Mouse (Mus musculus): ENCODE measurements at regions not wholly inside any gene's neighbourhood (a gene's known extent, or its start where the extent isn't known, plus 50 kb on each side); places are given as distances from the start of the nearest gene placed in this dataset.

DNA sequence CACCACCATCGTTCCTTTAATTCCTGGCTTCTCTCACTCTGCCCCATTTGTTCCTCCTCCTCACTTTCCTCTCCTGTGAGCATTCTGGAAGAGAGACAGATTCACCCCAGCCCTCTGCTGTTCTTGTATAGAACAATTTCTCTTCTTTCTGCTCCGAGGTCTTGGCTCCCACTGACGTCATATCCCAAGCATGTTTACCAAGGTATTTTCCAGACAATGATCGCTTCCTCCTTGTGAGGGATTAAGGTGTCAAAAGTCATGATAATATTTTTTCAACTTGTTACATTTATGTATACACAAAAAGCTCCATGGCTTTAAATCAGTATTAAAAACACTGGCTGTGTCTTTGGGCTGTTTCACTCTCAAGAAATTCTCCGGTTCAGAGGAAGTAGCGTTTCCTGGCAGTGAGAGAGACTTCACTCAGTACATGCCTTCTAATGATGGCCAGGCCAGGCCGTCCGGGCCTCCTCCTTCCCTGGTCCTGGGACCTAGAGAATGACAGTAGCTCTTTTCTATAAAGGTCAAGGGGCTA lies 142.4 kb upstream of the Spdl1 start:
- no peak for DNase-seq (ENCODE audit: low spot score)

DNA sequence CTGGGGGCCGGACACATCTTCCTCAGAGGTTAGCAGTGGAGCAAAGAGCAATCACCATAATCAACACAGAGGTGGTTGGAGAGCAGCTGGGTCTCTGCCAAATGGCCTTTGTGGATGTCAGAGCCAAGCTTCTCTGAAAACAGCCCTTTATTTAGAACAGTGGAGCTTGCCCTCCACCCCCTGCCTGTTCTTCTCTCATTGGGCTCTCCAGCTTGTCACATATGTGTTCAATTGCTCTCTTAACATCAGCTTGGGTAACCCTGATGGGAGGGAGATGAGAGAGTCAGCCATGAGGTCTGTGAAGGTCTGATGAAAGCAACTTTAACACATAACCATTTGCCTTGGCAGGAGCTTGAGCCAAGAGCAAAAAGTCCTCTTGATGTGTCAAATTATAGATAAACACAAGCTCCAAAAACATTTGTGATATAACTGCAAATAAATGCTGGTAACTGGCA lies 140.1 kb upstream of the Spdl1 start:
- DNase-seq (ENCODE audit: low spot score): no peak

DNA sequence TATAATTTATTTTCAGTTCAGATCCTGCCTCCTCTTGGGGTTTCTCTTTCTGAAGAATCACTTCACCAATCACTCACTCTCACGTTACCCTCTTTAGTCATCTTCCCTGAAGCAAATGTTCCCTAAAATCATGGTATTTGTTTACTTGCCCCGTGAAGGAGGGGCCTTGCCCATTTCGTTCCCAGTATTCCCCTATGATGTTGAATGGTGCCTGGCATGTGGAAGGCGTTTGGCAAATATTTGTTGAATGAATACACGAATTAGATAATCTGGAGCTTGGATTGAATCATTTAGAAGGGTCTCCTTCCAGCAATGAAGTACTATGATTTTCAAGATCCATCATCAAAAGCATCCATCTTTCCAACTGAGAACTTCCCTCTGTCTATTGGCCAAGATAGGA lies 139.6 kb upstream of the Spdl1 start:
- DNase-seq (ENCODE audit: low spot score): no peak

DNA sequence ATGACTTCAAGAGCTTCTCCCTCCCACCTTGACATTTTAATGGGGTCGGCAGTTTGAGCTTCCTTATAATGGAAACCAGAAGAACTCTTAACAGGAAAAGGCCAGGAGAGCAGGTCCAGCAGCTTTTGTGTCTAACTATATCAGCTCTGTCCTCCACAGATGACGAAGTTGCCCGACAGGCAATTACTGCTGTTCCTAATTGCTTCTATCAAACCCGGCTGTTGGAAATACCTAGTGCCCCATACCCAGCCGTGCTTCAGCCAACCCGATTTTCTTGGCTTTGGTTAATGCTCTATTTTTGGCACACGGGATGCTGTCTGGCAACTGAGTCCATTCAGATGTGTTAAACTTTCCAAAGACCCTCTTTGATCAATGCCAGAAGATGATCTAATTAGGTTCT lies 125.8 kb upstream of the Spdl1 start:
- DNase-seq (ENCODE audit: low spot score): no peak

DNA sequence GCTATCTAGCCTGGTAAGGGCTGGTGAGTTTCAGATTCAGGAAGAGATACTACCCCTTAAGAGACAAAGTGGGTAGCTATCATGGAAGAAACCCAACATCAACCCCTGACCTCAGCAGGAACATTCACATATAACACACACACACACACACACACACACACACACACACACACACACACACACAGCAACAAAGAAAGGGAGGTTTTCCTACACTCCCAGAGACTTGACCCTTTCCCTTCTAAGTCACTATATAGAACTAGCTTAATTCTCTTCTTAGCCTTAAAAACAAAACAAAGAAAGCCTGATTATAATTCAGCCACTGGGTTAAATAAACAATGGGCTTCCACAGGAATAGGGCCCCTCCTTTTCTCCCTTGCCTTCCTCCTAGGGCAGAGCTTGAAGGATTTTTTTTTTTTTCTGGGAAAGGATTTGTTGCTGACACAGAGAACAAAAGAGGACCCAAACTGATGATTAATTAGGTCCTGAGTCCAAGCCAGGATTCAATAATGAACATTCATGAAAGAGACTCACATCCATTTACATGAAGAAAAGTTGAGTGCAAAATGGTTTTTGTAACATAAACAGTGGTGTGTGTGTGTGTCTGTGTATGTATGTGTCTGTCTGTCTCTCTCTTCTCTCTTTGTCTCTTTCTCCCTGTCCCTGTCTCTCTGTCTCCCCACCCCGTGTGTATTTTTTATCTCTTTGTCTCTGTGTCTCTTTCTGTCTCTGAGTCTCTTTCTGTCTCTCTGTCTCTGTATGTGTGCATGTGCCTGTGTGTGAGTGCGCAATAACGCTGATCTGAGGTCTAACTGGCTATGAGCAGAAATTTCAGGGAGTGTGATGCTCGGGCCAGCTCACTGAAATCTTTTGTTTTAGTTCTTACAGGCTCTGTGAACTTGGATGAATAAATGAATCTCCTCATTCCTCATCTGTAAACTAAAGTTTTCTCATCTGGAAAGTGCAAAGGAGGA lies 108.3 kb upstream of the Spdl1 start:
- DNase-seq (ENCODE audit: low spot score): peak; percentile 27

DNA sequence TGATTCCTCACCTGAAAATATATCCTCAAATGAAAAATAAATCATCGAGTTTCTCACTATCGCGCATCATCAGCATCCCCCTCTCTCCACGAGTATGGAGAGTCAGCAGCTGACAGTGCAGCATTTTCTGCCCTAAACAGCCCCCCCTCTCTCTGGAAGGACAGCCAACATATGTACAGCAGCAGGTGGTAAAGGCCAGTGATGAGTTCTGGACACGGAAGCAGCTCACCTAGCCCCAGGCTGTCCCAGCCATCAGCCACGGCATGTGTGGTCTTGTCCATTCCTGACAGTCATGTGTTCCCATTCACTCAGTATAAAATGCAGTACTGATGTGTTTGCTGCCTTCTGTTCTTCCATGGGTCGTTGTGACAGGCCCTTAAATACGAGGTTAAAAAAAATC lies 106.7 kb upstream of the Spdl1 start:
- DNase-seq (ENCODE audit: low spot score): no peak

DNA sequence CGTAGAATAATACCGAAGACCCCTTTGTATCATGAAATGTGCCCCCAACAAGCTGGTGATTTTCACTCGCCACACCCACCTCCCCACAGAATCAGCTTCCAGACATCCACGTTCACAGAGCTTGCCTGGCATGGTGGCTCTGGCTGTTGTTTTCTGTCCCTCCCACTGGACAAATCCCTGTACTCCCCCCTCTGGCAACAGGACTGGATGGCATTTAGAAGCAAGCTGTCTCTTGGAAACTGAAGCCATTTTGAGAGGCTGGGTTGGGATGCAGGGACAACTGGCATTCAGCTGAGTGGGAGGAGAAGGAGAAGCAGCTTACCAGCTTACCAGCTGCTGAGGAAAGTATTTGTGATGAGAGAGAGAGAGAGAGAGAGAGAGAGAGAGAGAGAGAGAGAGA lies 105.6 kb upstream of the Spdl1 start:
- no peak for DNase-seq (ENCODE audit: low spot score)

DNA sequence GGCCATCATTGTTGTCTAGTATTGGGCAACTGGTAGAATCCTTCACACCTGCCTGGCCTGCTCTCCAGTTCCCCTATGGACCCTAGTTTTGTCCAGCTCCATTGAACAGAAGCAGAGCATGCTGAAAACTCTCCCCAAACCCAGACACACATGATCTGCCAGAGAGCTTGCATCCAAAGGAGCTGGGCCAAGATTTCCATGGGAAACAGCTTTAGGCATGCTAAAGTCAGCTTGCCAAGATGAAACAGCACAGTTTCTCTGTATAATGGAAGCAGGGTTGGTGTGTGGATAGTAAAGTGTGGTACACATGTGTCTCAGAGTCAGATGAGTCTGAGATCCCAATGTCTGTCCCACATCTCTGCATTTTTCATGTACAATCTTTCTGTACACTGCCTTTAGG lies 98.8 kb upstream of the Spdl1 start:
- no peak for DNase-seq (ENCODE audit: low spot score)

DNA sequence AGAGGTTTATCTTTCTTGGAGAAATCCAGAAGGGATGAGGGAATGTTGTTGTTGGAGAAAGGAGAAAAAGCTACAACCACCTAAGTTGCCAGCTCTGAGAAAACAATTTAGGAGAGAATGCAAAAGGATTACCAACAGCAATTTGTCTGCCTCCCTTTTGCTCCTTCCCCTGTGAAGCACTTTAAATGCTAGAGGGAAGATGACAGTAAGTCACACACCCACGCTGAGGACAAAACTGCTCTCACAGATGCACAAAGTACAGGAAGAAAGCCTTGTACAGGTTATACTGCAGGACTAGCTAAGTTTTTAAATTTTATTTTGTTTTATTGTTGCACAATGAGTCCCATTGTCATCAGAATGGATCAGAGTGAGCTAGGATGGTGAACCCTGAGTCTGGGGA lies 83.7 kb upstream of the Spdl1 start:
- DNase-seq (ENCODE audit: low spot score): no peak

DNA sequence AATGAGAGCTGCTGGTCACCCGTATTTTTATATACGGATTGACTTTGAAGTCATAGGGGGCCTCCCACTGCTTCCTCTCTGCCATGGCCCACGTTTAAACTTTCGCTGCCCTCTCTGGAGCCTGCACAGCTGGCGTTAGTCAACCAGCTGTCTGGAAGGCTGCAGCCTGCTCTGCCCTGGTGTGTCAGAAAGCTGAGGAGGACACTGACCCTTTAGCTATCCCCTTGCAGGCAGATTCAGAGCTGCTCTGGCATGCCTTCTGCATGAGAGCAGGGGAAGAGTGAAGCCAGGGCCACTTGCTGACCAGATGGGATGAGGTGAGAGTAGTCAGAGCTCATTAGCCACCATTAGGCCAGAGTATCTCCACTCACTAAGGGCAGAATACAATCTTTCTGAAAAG lies 76.4 kb upstream of the Spdl1 start:
- DNase-seq (ENCODE audit: low spot score): no peak

DNA sequence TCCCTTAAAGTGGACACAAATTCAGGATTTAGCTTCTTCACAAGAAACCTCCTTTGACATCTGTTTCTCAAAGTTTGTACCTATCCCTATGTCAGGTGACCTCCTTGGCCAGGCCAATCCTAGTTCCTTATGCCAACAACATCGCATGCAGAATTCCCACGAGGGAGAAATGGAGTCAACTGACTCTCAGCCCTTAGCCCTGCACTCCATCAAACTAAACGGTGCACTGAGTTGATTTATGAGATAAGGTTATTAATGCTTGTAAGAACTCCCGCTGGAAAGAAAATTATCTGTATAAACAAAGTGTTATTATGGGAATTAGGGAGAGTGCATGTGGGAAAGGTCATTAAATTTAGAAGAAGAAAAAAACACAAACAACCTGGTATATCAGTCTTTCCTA lies 70.8 kb upstream of the Spdl1 start:
- no peak for DNase-seq (ENCODE audit: low spot score)

DNA sequence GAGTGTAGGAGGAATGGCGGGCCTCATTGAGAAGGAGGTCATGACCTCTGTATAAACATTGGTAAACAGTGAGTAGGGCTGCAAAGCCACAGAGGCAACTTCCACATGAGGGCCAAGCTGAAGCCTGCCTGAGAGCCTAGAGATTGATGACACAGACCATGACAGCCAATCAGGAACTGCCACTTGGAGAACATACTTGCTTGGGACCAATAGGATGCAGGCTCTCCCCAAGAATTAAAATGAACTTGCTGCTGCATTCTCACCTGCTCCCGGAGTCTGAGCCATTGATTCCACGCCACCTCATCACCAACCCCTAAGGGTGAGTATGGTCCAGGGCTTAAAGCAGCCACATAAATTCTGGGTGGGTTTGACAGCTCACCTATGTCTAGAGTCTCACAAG lies 66.0 kb upstream of the Spdl1 start:
- DNase-seq (ENCODE audit: low spot score): no peak

DNA sequence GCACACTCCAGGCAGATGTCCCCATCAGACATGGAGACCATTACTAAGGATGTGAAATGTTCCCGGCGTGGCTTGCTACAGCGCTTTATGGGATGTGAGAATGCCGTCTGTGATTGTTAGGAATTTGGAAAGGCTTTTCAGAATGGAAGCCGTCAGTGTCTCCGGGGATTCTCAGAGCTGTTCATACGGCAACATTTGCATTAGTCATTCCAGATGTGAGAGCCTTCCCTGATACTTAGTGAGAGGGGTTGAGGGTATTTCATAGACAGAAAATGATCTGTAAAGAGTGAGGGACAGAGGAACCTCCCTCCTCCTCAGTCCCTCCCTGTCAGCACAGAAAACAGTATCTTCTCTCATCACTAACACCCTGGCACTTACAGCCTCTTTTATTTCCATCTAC lies 62.2 kb upstream of the Spdl1 start:
- no peak for DNase-seq (ENCODE audit: low spot score)

DNA sequence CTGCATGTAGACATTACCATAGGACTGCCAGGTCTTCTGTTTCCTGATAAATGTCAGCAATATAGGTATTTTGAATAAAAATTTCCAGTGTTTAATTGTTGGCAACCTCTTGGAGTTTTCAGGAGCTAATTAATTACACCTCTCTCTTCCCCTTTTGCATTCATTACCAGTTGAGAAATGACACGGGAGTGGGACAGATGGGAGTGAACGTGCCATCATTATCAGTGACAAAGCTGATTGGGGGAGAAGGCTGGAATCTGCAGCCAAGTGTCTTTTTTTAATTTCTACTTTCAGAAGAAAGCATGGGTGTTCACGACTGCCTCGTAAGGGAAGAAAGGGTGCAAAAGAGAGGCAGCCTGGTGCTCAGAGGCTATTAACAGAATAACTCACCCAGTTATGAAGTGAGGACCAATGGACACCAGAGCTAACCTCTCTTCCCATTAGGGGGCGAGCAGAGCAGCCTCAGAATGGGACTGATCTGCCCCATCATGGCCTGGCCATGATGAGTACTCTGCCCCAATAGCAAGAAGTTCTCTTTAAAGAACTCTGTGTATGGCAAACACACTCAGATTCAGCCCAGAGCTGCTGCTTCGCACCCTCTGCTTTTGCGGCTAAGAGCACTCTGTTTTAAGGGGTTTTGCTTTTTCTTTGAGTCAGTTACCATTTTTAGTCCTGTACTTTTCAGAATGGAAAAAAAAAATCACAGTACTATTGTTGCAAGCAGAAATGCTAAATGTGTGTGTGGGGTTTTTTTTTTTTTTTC lies 55.1 kb upstream of the Spdl1 start:
- no peak for DNase-seq (ENCODE audit: low spot score)

DNA sequence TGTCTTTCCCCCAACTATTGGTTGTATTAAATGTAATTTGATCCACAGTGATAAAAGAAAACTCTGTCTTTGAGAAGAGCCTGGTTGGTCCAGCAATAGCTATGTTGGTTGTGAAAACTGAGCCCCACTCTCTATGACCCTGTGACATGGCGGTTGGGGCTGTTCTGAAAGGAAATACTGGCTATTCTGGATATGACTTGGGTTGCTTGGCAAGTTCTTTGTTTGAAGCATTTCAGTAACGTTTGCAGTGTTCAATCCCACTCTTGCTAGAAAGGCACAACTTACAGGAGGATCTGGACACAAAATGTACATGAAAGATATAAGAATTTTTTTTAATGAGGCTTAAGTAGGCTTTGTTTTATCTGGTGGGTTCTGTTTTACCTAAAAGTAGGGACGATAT lies 54.1 kb upstream of the Spdl1 start:
- DNase-seq (ENCODE audit: low spot score): no peak
